Mouse (Mus musculus) monocyte, adult 2 months (primary cell): Measurements from ENCODE around the gene Samd14.

ENCODE experiments used
- DNase-seq, 2 experiments: peaks; one replicate each; pipeline ENCODE4 v3.0.0; 2022; ENCODE audit warnings: low spot score in 2 of 2, low read depth in 1 of 2

Gene Samd14

DNA sequence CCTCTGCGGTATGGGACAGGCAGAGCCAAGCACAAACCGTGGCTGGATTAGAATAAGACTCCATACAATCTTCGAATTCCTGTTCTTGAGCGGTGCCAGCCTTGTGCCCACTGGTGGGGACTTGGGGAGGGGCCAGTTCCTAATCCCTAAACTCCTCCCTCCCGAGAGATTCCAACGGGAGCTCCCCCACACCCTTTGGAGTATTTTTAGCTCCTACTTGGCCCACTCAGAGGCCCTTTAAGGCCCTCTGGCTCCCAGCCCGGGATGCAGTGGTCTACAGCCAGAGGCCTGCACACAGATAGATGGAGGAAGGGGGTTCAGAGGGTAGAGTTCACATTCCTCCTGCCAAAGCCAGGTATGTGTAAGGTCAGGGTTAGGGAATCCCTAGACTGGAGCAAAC, 61.6 kb downstream of the Samd14 start:
- DNase-seq = no peak

- no peak for DNase-seq
Observed at GRCm38 (mm10) chr11:95072136-95072535, 62.5 kb downstream of the Samd14 start.

- DNase-seq = no peak
Observed at GRCm38 (mm10) chr11:95072804-95073203, 63.1 kb downstream of the Samd14 start.

DNA sequence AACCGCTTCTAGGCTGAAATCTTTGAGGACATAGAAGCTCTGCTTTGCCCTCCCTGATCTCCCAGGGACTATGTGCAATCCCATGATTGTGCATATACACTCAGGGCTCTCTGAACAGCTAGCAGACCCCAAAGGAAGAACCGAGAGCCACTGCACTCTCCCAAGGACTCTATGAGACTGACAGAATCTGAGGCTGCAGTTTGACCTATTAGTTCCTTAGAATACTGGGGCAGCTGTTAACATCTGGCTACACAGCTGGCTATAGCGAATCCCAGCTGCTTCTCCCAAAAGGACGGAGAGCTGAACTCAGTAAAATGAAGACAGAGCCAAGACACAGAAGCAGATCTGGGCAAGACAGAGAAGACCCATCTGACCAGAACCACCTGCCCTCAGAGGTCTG, 64.2 kb downstream of the Samd14 start:
- no peak for DNase-seq

GRCm38 (mm10) chr11:95074694-95075093, 65.0 kb downstream of the Samd14 start:
- no peak for DNase-seq

DNA sequence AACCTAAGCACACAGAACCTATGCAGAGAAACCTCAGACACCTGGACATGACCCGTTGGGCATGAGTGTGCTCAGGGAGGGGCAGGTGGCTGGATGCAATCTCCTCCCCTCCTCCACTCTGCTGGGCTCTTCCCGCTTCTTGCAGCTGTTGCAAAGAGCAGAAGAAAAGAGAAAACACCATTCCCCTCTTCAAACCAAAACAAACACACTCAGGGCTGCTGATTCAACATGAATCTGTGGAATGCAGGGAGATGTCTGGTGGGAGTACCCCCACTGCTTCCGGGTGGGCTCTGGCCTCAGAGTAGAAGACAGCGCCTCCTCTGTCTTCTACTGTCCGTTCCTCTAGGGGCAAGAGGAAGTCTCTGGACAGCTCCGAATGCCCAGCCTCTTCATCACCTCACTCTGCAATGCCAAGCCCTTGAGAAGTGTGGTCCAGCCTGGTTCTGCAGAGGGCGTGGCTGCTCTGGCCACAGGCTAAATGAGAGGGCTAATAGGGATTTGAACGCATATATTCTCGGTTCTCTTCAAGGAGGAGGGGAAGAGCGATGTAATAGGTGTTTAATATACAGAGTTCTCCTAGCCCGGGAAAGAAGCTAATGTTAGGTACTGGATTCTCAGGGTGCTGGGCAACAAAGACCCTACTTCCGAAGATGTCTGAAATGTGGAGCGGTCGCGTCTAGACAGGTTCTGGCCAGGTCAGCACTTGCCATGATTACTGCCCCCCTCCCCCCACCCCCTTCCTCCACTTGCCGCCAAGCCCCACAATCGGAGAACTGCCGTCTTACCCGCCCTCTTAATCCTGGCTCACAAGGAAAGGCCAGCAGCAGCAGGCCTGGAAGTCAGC, 65.7 kb downstream of the Samd14 start:
- DNase-seq = no peak
